Mouse (Mus musculus): ENCODE results near the gene Sorbs1.

DNA sequence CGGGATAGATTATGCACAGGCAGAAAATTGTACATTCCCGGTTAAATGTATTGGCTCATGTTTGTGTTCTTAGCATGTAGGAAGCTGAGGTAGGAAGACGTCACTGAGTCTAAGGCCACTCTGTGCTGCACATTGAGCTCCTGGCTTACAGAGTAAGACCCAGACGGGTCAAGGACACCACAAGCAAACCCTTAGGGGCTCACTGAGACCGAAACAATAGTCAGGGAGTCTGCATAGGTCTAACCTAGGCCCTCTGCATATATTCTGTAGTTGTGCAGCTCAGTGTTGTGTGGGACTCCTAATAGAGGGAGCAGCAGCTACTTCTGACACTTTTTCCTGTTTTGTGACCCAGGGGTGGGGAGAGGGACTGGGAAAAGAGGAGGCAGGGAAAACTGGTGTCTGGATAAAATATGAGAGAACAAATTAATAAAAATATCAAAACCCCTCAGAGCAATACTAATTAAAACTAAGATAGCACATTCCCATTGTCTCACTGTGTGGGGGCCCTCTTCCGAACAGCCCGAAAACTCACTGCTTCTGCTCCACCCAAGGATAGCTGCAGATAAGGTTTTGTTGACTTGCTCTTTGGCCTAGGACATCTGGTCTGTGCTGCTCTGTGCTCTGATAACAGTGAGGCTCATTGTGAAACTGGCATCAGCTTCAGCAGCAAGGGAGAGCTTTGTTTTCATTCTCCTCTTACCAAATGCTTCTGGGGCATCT lies 216.3 kb downstream of the Sorbs1 start:
- TF ChIP-seq POLR2A (IDR thresholded peaks at IDR 0.05; ENCODE audit: borderline replicate concordance, low read depth, low read length) (no peak), CTCF (IDR thresholded peaks at IDR 0.05; ENCODE audit: low read depth, low read length) (no peak)

Measured in bone marrow macrophage, adult 2 months (primary cell).